7 mouse cellular contexts compared by ENCODE assay signal in genomic region chr3:107035521-107036457, GRCm38 (mm10). TPM values are rescaled to one million over a fixed set of nuclear protein-coding genes. Genes with fewer than 3 reads are reported as not detected.
DNase-seq lines count a peak whose midpoint lies in the region; ATAC-seq lines count a peak whose summit lies in the region.

Gene Kcna3, plus strand, starts transcription at chr3:107036169.

- peak within 1 kb of the TSS; percentile 60 for H3K4me3 ChIP-seq in intestine, embryonic 15.5 days (replicated peaks)
- peak within 1 kb of the TSS; percentile 69 for H3K4me3 ChIP-seq in limb, embryonic 13.5 days
- H3K4me3 ChIP-seq in midbrain, embryonic 14.5 days (replicated peaks; ENCODE audit: low read depth, low read length), result peak within 1 kb of the TSS; percentile 83

- peak within 1 kb of the TSS; percentile 99 for H3K4me2 ChIP-seq in intestine, embryonic 15.5 days (replicated peaks)
- peak within 1 kb of the TSS; percentile 90 for H3K4me2 ChIP-seq in limb, embryonic 13.5 days (replicated peaks)
- peak within 1 kb of the TSS; percentile 77 for H3K4me2 ChIP-seq in midbrain, embryonic 14.5 days (ENCODE audit: low read length)

- H3K9ac ChIP-seq in intestine, embryonic 15.5 days, result peak within 1 kb of the TSS; percentile 56
- peak within 1 kb of the TSS; percentile 77 for H3K9ac ChIP-seq in limb, embryonic 13.5 days
- peak within 1 kb of the TSS; percentile 81 for H3K9ac ChIP-seq in midbrain, embryonic 14.5 days (replicated peaks; ENCODE audit: low read length)

- under 1% methylated on average over 64 of the region's 80 CpGs for WGBS in intestine, embryonic 15.5 days
- WGBS in limb, embryonic 13.5 days, result under 1% methylated on average over 63 of the region's 80 CpGs
- 2% methylated on average over 55 of the region's 80 CpGs for WGBS in midbrain, embryonic 14.5 days

- peaks cover 7% of the 10 kb centered on the region; the same call in 1 of the 2 replicates for H3K27me3 ChIP-seq in intestine, embryonic 15.5 days (replicated peaks)
- peaks cover 13% of the 10 kb centered on the region for H3K27me3 ChIP-seq in limb, embryonic 13.5 days
- H3K27me3 ChIP-seq in midbrain, embryonic 14.5 days (ENCODE audit: control insufficient read depth, insufficient read depth, low read length), result no peaks in the 10 kb centered on the region

- peak; percentile 17 for DNase-seq in adrenal gland, adult 8-10 months
- peak; percentile 87 for DNase-seq in embryo, embryonic 10 days (ENCODE audit: low spot score)
- DNase-seq in gastrocnemius, postnatal 36 days, result peak; percentile 35 to 52
- peak; percentile 93 for DNase-seq in midbrain, embryonic 14.5 days
- peak; percentile 78 to 83 for DNase-seq in spleen, adult 18-20 months

- intact Hi-C loops in gastrocnemius, postnatal 36 days (cut with DNase I), result no loop called here

- no peaks in the 10 kb centered on the region for H3K36me3 ChIP-seq in intestine, embryonic 15.5 days
- no peaks in the 10 kb centered on the region for H3K36me3 ChIP-seq in limb, embryonic 13.5 days
- H3K36me3 ChIP-seq in midbrain, embryonic 14.5 days (ENCODE audit: control insufficient read depth, insufficient read depth, low read length), result no peaks in the 10 kb centered on the region

- no peaks in the 10 kb centered on the region for H3K4me1 ChIP-seq in intestine, embryonic 15.5 days (replicated peaks)
- peaks cover 10% of the 10 kb centered on the region; the same call in 1 of the 2 replicates for H3K4me1 ChIP-seq in limb, embryonic 13.5 days
- peaks cover 34% of the 10 kb centered on the region for H3K4me1 ChIP-seq in midbrain, embryonic 14.5 days (ENCODE audit: control insufficient read depth, insufficient read depth, low read length)

- peak; percentile 98 for ATAC-seq in intestine, embryonic 15.5 days
- peak; percentile 96 for ATAC-seq in limb, embryonic 13.5 days (ENCODE audit: low FRiP score, low read depth)
- peak; percentile 93 for ATAC-seq in midbrain, embryonic 14.5 days (ENCODE audit: low FRiP score, low TSS enrichment)

- no peak within 1 kb of the TSS for H3K27ac ChIP-seq in intestine, embryonic 15.5 days
- peak within 1 kb of the TSS; percentile 74; the same call in 1 of the 2 replicates for H3K27ac ChIP-seq in limb, embryonic 13.5 days
- peak within 1 kb of the TSS; percentile 91 for H3K27ac ChIP-seq in midbrain, embryonic 14.5 days (replicated peaks; ENCODE audit: low read depth, low read length)

- H3K9me3 ChIP-seq in intestine, embryonic 15.5 days, result no peaks in the 10 kb centered on the region
- no peaks in the 10 kb centered on the region for H3K9me3 ChIP-seq in limb, embryonic 13.5 days
- H3K9me3 ChIP-seq in midbrain, embryonic 14.5 days (ENCODE audit: control insufficient read depth, low read length), result no peaks in the 10 kb centered on the region

RNA-seq across cellular contexts. Expression of gene Kcna3, which starts in this region (rescaled TPM):
- total RNA-seq in adrenal gland, adult 8-10 months (2022), result 1 to 10 TPM in 3 of 4 experiments, under 1 TPM in 1; 0.91 to 2.5 (median 1.3) TPM
- under 1 TPM in 1 of 2 experiments, not detected in 1; 0.54 TPM for total RNA-seq in gastrocnemius, postnatal 36 days (2021)
- polyA plus RNA-seq in intestine, embryonic 15.5 days (2015; fragmentation: Nextera tagmentation; extraction: Ambion mirVana), result 0.96 and 1.2 TPM in 2 replicates
- polyA plus RNA-seq in limb, embryonic 13.5 days (2015; fragmentation: Nextera tagmentation; extraction: Ambion mirVana), result 1.6 TPM in 2 replicates
- 13.1 and 16.0 TPM in 2 replicates for polyA plus RNA-seq in midbrain, embryonic 14.5 days (2014; fragmentation: Nextera tagmentation; extraction: Ambion mirVana)

Comparison
In these comparisons a context has a peak if more than half of its experiments do, and no peak if none do; other contexts are left out.
1. Peak in DNase-seq in gastrocnemius, postnatal 36 days; RNA of the gene not detected or under 1 TPM.
2. DNase-seq: peak in every context shown above with its lines; median percentile 93 in midbrain, embryonic 14.5 days; 87 in embryo, embryonic 10 days; 80 in spleen, adult 18-20 months; 44 in gastrocnemius, postnatal 36 days; 17 in adrenal gland, adult 8-10 months.